Mouse (Mus musculus) adrenal gland, postnatal 14 days (tissue): ENCODE results near the gene 3110082I17Rik. TPM values are rescaled to one million over a fixed set of nuclear protein-coding genes. Genes with fewer than 3 reads are reported as not detected.

Experiments
- DNase-seq: peaks from one replicate; pipeline ENCODE4 v3.0.0; 2021; ENCODE audit warnings: mixed read lengths
- total RNA-seq: library from RNA; stranded (reverse); gene quantifications from 2 replicates; pipeline ENCODE4 v1.2.3, GENCODE M21; 2021

The 3110082I17Rik gene
- total RNA-seq, 1 experiment from 2014 or later, result 11.2 TPM

- no peak for DNase-seq
These were observed 7.3 kb downstream of the 3110082I17Rik start for GRCm38 (mm10) chr5:139453031-139453430.

- no peak for DNase-seq
These were observed 10.4 kb downstream of the 3110082I17Rik start for GRCm38 (mm10) chr5:139449926-139450325.

- peak; percentile 69 for DNase-seq
These were observed 11.1 kb downstream of the 3110082I17Rik start for GRCm38 (mm10) chr5:139449161-139449791.

GRCm38 (mm10) chr5:139448025-139448424, 12.3 kb downstream of the 3110082I17Rik start:
- DNase-seq, result no peak

- peak; percentile 60 for DNase-seq
These were observed 15.1 kb downstream of the 3110082I17Rik start for GRCm38 (mm10) chr5:139445258-139445657.

- no peak for DNase-seq
These were observed 17.4 kb downstream of the 3110082I17Rik start for GRCm38 (mm10) chr5:139442962-139443361.

GRCm38 (mm10) chr5:139442428-139442827, 17.9 kb downstream of the 3110082I17Rik start:
- DNase-seq, result no peak

- no peak for DNase-seq
These were observed 18.7 kb downstream of the 3110082I17Rik start for GRCm38 (mm10) chr5:139441726-139442018.

- DNase-seq, result no peak
These were observed 19.2 kb downstream of the 3110082I17Rik start for GRCm38 (mm10) chr5:139440926-139441725.

- no peak for DNase-seq
These were observed 19.9 kb downstream of the 3110082I17Rik start for GRCm38 (mm10) chr5:139440451-139440850.

GRCm38 (mm10) chr5:139438440-139438839, 21.9 kb downstream of the 3110082I17Rik start:
- no peak for DNase-seq

GRCm38 (mm10) chr5:139437769-139438168, 22.6 kb downstream of the 3110082I17Rik start:
- no peak for DNase-seq

GRCm38 (mm10) chr5:139434940-139435339, 25.4 kb downstream of the 3110082I17Rik start:
- DNase-seq, result peak; percentile 36

- no peak for DNase-seq
These were observed 26.3 kb downstream of the 3110082I17Rik start for GRCm38 (mm10) chr5:139433842-139434568.

- no peak for DNase-seq
These were observed 27.4 kb downstream of the 3110082I17Rik start for GRCm38 (mm10) chr5:139432747-139433508.

GRCm38 (mm10) chr5:139432333-139432732, 28.0 kb downstream of the 3110082I17Rik start:
- no peak for DNase-seq

- no peak for DNase-seq
These were observed 30.4 kb downstream of the 3110082I17Rik start for GRCm38 (mm10) chr5:139429818-139430341.

GRCm38 (mm10) chr5:139427989-139428388, 32.3 kb downstream of the 3110082I17Rik start:
- no peak for DNase-seq

- DNase-seq, result no peak
These were observed 33.3 kb downstream of the 3110082I17Rik start for GRCm38 (mm10) chr5:139427001-139427400.

- DNase-seq, result no peak
These were observed 35.1 kb downstream of the 3110082I17Rik start for GRCm38 (mm10) chr5:139425198-139425597.

- DNase-seq, result peak; percentile 76
These were observed 37.1 kb downstream of the 3110082I17Rik start, which contains the start of gene Gper1 for GRCm38 (mm10) chr5:139423026-139423865. Gene Gper1 (plus strand): TSS chr5:139423151.
